ENCODE assay signal across 17 mouse cellular contexts in the genomic region with DNA sequence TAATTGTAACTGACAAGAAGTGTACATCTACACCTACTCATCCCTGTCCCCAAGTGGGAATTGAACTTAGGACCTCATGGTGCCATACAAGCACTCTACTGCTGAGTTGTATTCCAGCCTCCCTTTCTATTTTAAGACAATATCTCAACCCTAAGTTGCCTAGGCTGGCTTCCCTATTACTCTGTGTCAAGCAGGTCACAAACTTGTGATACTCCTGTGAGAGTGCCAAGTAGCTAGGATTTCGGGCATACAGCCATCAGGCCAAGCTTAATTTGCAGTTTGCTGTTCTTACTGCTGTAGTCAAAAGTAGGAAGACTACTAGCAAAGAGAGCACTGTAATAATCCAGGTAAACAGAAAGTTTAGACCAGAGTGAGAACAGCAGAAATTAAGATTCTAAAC. TPM values are rescaled to one million over a fixed set of nuclear protein-coding genes. Genes with fewer than 3 reads are reported as not detected.
DNase-seq lines count a peak whose midpoint lies in the region; ATAC-seq and TF ChIP-seq lines count a peak whose summit lies in the region.
"Had no signal": no experiment of that assay in that cellular context is flagged by ENCODE, and none has a peak within 500 bp of the region (broad histone marks: within the 10 kb centered on the region; RNA-seq: fewer than 3 reads in every experiment).

No protein-coding gene starts in this region.

- no peaks in the 10 kb centered on the region for H3K4me1 ChIP-seq in heart, adult 2 months (ENCODE audit: control insufficient read depth, insufficient read depth, low read length)
- H3K4me1 ChIP-seq in heart, embryonic 10.5 days, result no peaks in the 10 kb centered on the region
- H3K4me1 ChIP-seq: embryonic facial prominence, embryonic 15.5 days; forebrain, embryonic 10.5 days; hindbrain, embryonic 15.5 days had no signal

- peaks cover 17% of the 10 kb centered on the region for H3K36me3 ChIP-seq in heart, adult 2 months (ENCODE audit: control insufficient read depth, insufficient read depth, low read length)
- peaks cover 93% of the 10 kb centered on the region for H3K36me3 ChIP-seq in heart, embryonic 10.5 days

- H3K9me3 ChIP-seq in heart, embryonic 10.5 days, result no peaks in the 10 kb centered on the region
- H3K9me3 ChIP-seq: embryonic facial prominence, embryonic 15.5 days; forebrain, embryonic 10.5 days; hindbrain, embryonic 15.5 days; liver, embryonic 13.5 days had no signal

- no peak overlapping the region for H3K4me3 ChIP-seq in heart, adult 2 months
- H3K4me3 ChIP-seq in heart, embryonic 10.5 days, result no peak overlapping the region
- H3K4me3 ChIP-seq: embryonic facial prominence, embryonic 15.5 days; forebrain, embryonic 10.5 days; hindbrain, embryonic 15.5 days; left cerebral cortex, adult 2 months; liver, embryonic 13.5 days had no signal

- no peak for TF ChIP-seq EP300 in heart, adult 2 months (IDR thresholded peaks at IDR 0.05; ENCODE audit: insufficient read depth, low read depth, low read length)

- no peak overlapping the region for H3K9ac ChIP-seq in heart, adult 2 months (ENCODE audit: low read depth, low read length)
- H3K9ac ChIP-seq: embryonic facial prominence, embryonic 15.5 days; hindbrain, embryonic 15.5 days; liver, embryonic 13.5 days had no signal

- no peaks in the 10 kb centered on the region for H3K79me2 ChIP-seq in heart, adult 2 months (replicated peaks; ENCODE audit: control insufficient read depth, insufficient read depth, low read length)

- H3K27me3 ChIP-seq in heart, adult 2 months (ENCODE audit: control insufficient read depth, insufficient read depth, low read length), result no peaks in the 10 kb centered on the region
- H3K27me3 ChIP-seq in heart, embryonic 10.5 days (ENCODE audit: insufficient read depth, poor library complexity, severe bottlenecking), result no peaks in the 10 kb centered on the region
- H3K27me3 ChIP-seq: embryonic facial prominence, embryonic 15.5 days; hindbrain, embryonic 15.5 days; liver, embryonic 13.5 days had no signal

- intact Hi-C loops in heart, adult 2 months (cut with DNase I), result no loop called here
- intact Hi-C loops in heart, postnatal 14 days (cut with DNase I), result no loop called here

- peak overlapping the region; percentile 62 for H3K27ac ChIP-seq in heart, adult 2 months
- H3K27ac ChIP-seq in heart, embryonic 10.5 days, result no peak overlapping the region
- H3K27ac ChIP-seq: embryonic facial prominence, embryonic 15.5 days; forebrain, embryonic 10.5 days; hindbrain, embryonic 15.5 days; left cerebral cortex, adult 2 months; liver, embryonic 13.5 days had no signal

- ATAC-seq in megakaryocyte progenitor cell, adult 5-6 weeks (replicated peaks; ENCODE audit: poor library complexity), result no peak

- DNase-seq in heart, adult 2 months, result peak; percentile 44 to 66
- no peak for DNase-seq in heart, embryonic 10.5 days (ENCODE audit: low spot score)
- DNase-seq in gastrocnemius, adult 18-20 months (ENCODE audit: low spot score), result peak; percentile 89
- peak; percentile 66 for DNase-seq in gastrocnemius, postnatal 25 days
- DNase-seq in heart, postnatal 14 days, result peak; percentile 47 to 67
- DNase-seq in thymus, postnatal 25 days, result no peak
- DNase-seq: B cell, adult 2 months; cerebellum, postnatal 10 days; kidney, adult 18-20 months; liver, embryonic 13.5 days; right cerebral cortex, adult 18-20 months; thymus, adult 18-20 months had no signal

- no peak for TF ChIP-seq CTCF in heart, adult 2 months (IDR thresholded peaks at IDR 0.05)

- no peak for TF ChIP-seq POLR2A in heart, adult 2 months (IDR thresholded peaks at IDR 0.05; ENCODE audit: insufficient read depth, low read depth, low read length)

- WGBS in heart, adult 2 months, result 53% methylated on average over 1 of the region's 1 CpGs
- WGBS in heart, embryonic 10.5 days, result 85% methylated on average over 1 of the region's 1 CpGs

RNA-seq across cellular contexts. Expression of a gene that starts 13.0 kb away (rescaled TPM):
- 10 to 100 TPM; 18.9 to 19.8 TPM for total RNA-seq in heart, adult 2 months (2021)
- polyA plus RNA-seq in heart, adult 2 months (2012; rRNA removed), result 16.9 and 30.6 TPM in 2 replicates
- 76.5 and 87.4 TPM in 2 replicates for polyA plus RNA-seq in heart, embryonic 10.5 days (2016; fragmentation: Nextera tagmentation; extraction: Ambion mirVana)
- total RNA-seq in gastrocnemius, adult 18-20 months (2021), result 10 to 100 TPM; 18.8 to 19.5 TPM
- total RNA-seq in gastrocnemius, postnatal 25 days (2021), result 10 to 100 TPM; 15.7 to 17.0 TPM
- 10 to 100 TPM; 24.7 to 25.4 TPM for total RNA-seq in heart, postnatal 14 days (2021)
- total RNA-seq in megakaryocyte progenitor cell, adult 5-6 weeks (2015), result 47.5 and 51.8 TPM in 2 replicates
- total RNA-seq in megakaryocyte progenitor cell, adult 5-6 weeks (2017), result 70.5 and 71.5 TPM in 2 replicates

RNA-seq across cellular contexts. Expression of a gene that starts 35.5 kb away (rescaled TPM):
- 10 to 100 TPM; 32.7 to 36.6 TPM for total RNA-seq in heart, adult 2 months (2021)
- polyA plus RNA-seq in heart, adult 2 months (2012; rRNA removed), result 12.7 and 21.5 TPM in 2 replicates
- polyA plus RNA-seq in heart, embryonic 10.5 days (2016; fragmentation: Nextera tagmentation; extraction: Ambion mirVana), result 72.3 and 76.7 TPM in 2 replicates
- 10 to 100 TPM; 23.2 to 25.4 TPM for total RNA-seq in gastrocnemius, adult 18-20 months (2021)
- 10 to 100 TPM; 20.4 to 24.0 TPM for total RNA-seq in gastrocnemius, postnatal 25 days (2021)
- total RNA-seq in heart, postnatal 14 days (2021), result 10 to 100 TPM; 32.9 to 37.3 TPM
- total RNA-seq in megakaryocyte progenitor cell, adult 5-6 weeks (2015), result 52.0 and 55.4 TPM in 2 replicates
- total RNA-seq in megakaryocyte progenitor cell, adult 5-6 weeks (2017), result 81.4 and 87.2 TPM in 2 replicates

RNA-seq across cellular contexts. Expression of a gene that starts 35.6 kb away (rescaled TPM):
- total RNA-seq in heart, adult 2 months (2021), result 100 to 1,000 TPM; 263 to 301 TPM
- polyA plus RNA-seq in heart, adult 2 months (2012; rRNA removed), result 88.7 and 97.0 TPM in 2 replicates
- 181 and 209 TPM in 2 replicates for polyA plus RNA-seq in heart, embryonic 10.5 days (2016; fragmentation: Nextera tagmentation; extraction: Ambion mirVana)
- 100 to 1,000 TPM; 232 to 237 TPM for total RNA-seq in gastrocnemius, adult 18-20 months (2021)
- 100 to 1,000 TPM; 177 to 180 TPM for total RNA-seq in gastrocnemius, postnatal 25 days (2021)
- 100 to 1,000 TPM; 193 to 198 TPM for total RNA-seq in heart, postnatal 14 days (2021)
- 163 and 167 TPM in 2 replicates for total RNA-seq in megakaryocyte progenitor cell, adult 5-6 weeks (2015)
- 361 and 403 TPM in 2 replicates for total RNA-seq in megakaryocyte progenitor cell, adult 5-6 weeks (2017)

Comparison
In these comparisons a context has a peak if more than half of its experiments do, and no peak if none do; other contexts are left out.
1. DNase-seq: peak in heart, adult 2 months (2 of 2), gastrocnemius, adult 18-20 months (single experiment), gastrocnemius, postnatal 25 days (single experiment) and heart, postnatal 14 days (2 of 2); none in heart, embryonic 10.5 days (single experiment) and thymus, postnatal 25 days (single experiment).